Mouse (Mus musculus) spleen, adult 2 months (tissue): ENCODE results near the gene Uqcrh.

ENCODE experiments used
- CTCF ChIP-seq: fragments of 200-500 bp; IDR thresholded peaks from 2 replicates; pipeline ENCODE4 v1.5.1; 2011; ENCODE audit warnings: mild to moderate bottlenecking, inconsistent platforms; ENCODE audit not compliant: insufficient read depth, insufficient read length, insufficient replicate concordance; ENCODE audit errors: extremely low read depth
- POLR2A ChIP-seq: fragments of 200-500 bp; IDR thresholded peaks from 2 replicates; pipeline ENCODE4 v1.6.1; 2011; ENCODE audit warnings: low read depth, low read length, inconsistent platforms

DNA sequence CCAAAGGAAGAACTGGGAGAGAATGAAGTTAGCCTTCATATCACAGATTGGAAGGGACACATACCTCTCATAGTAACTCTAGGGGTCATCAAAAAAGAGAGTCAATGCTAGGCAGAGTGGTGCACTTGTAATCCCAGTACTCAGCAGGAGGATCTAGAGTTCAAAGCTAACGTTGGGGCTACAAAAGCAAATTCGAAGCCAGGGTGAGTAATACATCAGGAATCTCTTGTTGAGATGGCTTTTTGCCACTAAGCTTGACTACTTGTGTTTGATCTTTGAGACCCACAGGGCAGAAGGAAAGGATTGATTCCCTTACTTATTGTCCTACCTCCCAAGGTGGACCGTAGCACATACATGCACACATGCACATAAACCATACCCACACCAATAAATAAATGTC is 25.7 kb downstream of the Uqcrh start:
- no peak for TF ChIP-seq CTCF
- no peak for TF ChIP-seq POLR2A
